Mouse (Mus musculus) myocyte (in vitro differentiated cells): ENCODE measurements around the gene Ddah2.
A peak's percentile ranks its signal among the peaks of the same experiment; 100 is the strongest.

Experiments used
- CEBPB ChIP-seq: IDR thresholded peaks from 2 replicates; pipeline ENCODE4 v1.6.1; 2011; ENCODE audit warnings: mild to moderate bottlenecking, moderate library complexity; ENCODE audit not compliant: poor library complexity, insufficient read depth, severe bottlenecking
- E2F4 ChIP-seq: IDR thresholded peaks from one replicate; pipeline ENCODE4 v1.6.1; 2011; ENCODE audit warnings: mild to moderate bottlenecking, control low read depth, moderate library complexity; ENCODE audit not compliant: insufficient read depth
- MAX ChIP-seq: IDR thresholded peaks from one replicate; pipeline ENCODE4 v1.6.1; 2011; ENCODE audit warnings: low read depth, mild to moderate bottlenecking, control low read depth
- MYOD1 ChIP-seq, 3 experiments: IDR thresholded peaks; one replicate each; pipeline ENCODE4 v1.6.1; 2011; ENCODE audit warnings: control low read depth in 2 of 3, low read depth in 2 of 3, mild to moderate bottlenecking in 2 of 3, moderate library complexity in 1 of 3; ENCODE audit not compliant: insufficient read length in 2 of 3, control insufficient read depth in 1 of 3
- POLR2A ChIP-seq: IDR thresholded peaks from one replicate; pipeline ENCODE4 v1.6.1; 2011; ENCODE audit warnings: low read depth, mild to moderate bottlenecking, control low read depth, moderate library complexity; ENCODE audit not compliant: insufficient read length
- POLR2AphosphoS2 ChIP-seq: IDR thresholded peaks from one replicate; pipeline ENCODE4 v1.6.1; 2011; ENCODE audit warnings: low read depth, control low read depth; ENCODE audit not compliant: insufficient read length
- REST ChIP-seq: IDR thresholded peaks from one replicate; pipeline ENCODE4 v1.6.1; 2011; ENCODE audit warnings: mild to moderate bottlenecking, control low read depth, moderate library complexity; ENCODE audit not compliant: insufficient read depth, insufficient read length
- SRF ChIP-seq: IDR thresholded peaks from one replicate; pipeline ENCODE4 v1.6.1; 2011; ENCODE audit warnings: low read depth; ENCODE audit not compliant: control insufficient read depth, insufficient read length
- TCF12 ChIP-seq: IDR thresholded peaks from one replicate; pipeline ENCODE4 v1.6.1; 2011; ENCODE audit warnings: mild to moderate bottlenecking, control low read depth; ENCODE audit not compliant: poor library complexity, insufficient read depth, severe bottlenecking
- TCF3 ChIP-seq: IDR thresholded peaks from one replicate; pipeline ENCODE4 v1.6.1; 2011; ENCODE audit warnings: low read depth, control low read depth; ENCODE audit not compliant: insufficient read length
- USF1 ChIP-seq: IDR thresholded peaks from one replicate; pipeline ENCODE4 v1.6.1; 2011; ENCODE audit warnings: low read depth, mild to moderate bottlenecking, control low read depth, moderate library complexity

DNA sequence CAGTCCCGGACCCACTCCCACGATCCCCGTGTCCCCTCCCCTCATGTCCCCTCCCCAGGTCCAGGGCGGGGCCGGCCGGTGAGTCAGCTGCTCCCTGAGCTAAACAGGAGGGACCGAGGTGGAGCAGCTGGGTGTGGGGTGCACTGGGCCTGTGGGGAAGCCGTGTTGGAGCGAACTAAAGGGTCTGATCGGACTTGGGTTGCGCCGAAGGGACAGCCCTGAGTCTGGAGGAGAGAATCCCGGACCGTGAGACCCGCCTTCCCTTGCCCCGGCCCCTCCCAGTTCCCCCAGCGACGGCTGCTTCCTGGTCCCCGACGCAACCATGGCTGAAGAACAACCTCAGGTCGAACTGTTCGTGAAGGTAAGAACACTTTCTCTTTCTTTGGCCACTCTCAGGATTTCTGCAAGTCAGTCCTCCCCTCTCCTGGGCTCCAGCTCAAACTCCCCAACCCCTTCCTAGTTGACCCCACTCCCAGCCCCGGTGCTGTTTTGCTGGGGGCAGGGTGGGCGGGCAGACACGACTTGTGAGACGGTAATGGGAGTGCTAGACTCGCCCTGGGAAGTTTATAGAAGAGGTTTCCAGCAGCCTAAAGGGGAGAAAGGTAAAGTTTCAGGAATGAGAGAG, 8.6 kb upstream of the Ddah2 start:
- TF ChIP-seq SRF (no peak), TCF12 (no peak), E2F4 (no peak), POLR2A (peak; percentile 88), MYOD1 (IDR thresholded peaks at IDR 0.05; ENCODE audit: control insufficient read depth in 1 of 3, insufficient read length in 2 of 3, low read depth in 2 of 3) (peak in 2 of 3 experiments; percentile 25 to 63), REST (no peak), USF1 (no peak), CEBPB (no peak), POLR2AphosphoS2 (peak; percentile 89), MAX (no peak), TCF3 (no peak)
